Mouse (Mus musculus): ENCODE data around the gene Cd300ld. TPM values are rescaled to one million over a fixed set of nuclear protein-coding genes. Genes with fewer than 3 reads are reported as not detected.
"Not testable (repeated sequence)": the region's sequence is repeated elsewhere in the genome, so short reads cannot be mapped to it uniquely, and the experiment has no call there.

The Cd300ld gene
- under 1 TPM; 0.34 to 0.47 TPM for total RNA-seq (2021)
- long read RNA-seq, experiment 1, partial matches to known transcripts = 0 of 1 reads
- long read RNA-seq, experiment 1, other reads (novel, unspliced or antisense) = 0 of 1 reads
- long read RNA-seq, experiment 2, partial matches to known transcripts = 0 of 1 reads
- long read RNA-seq, experiment 2, other reads (novel, unspliced or antisense) = 0 of 1 reads

GRCm38 (mm10) chr11:114989793-114990192 lies at the start of gene Cd300ld:
TSS of gene Cd300ld (minus strand) at chr11:114989922.
- no peak for DNase-seq

GRCm38 (mm10) chr11:115037669-115038068 lies 47.9 kb upstream of the Cd300ld start, which contains the start of gene Cd300ld5:
TSS of gene Cd300ld5 (minus strand) at chr11:115037769.
- not testable (repeated sequence) for DNase-seq

GRCm38 (mm10) chr11:115026912-115027311 lies 37.2 kb upstream of the Cd300ld start, which contains the start of gene Cd300ld4:
TSS of gene Cd300ld4 (minus strand) at chr11:115027012.
- DNase-seq = not testable (repeated sequence)

GRCm38 (mm10) chr11:115016093-115016492 lies 26.4 kb upstream of the Cd300ld start, which contains the start of gene Cd300ld2:
TSS of gene Cd300ld2 (minus strand) at chr11:115016193.
- DNase-seq = not testable (repeated sequence)

GRCm38 (mm10) chr11:115004070-115004469 lies 14.3 kb upstream of the Cd300ld start:
- no peak for DNase-seq

GRCm38 (mm10) chr11:115001474-115002040 lies 11.8 kb upstream of the Cd300ld start, which contains the start of gene Cd300c2:
TSS of gene Cd300c2 (minus strand) at chr11:115001880.
- no peak for DNase-seq

GRCm38 (mm10) chr11:114981866-114982265 lies 7.9 kb downstream of the Cd300ld start:
- DNase-seq = no peak

- DNase-seq = no peak
Observed at GRCm38 (mm10) chr11:114972726-114973125, 17.0 kb downstream of the Cd300ld start.

GRCm38 (mm10) chr11:114968752-114969207 lies 20.9 kb downstream of the Cd300ld start, which contains the start of gene Cd300c:
TSS of gene Cd300c (minus strand) at chr11:114969157.
- DNase-seq = no peak

GRCm38 (mm10) chr11:114965182-114965828 lies 24.4 kb downstream of the Cd300ld start:
- no peak for DNase-seq

- no peak for DNase-seq
Observed at GRCm38 (mm10) chr11:114960369-114960768, 29.4 kb downstream of the Cd300ld start.

- DNase-seq = no peak
Observed at GRCm38 (mm10) chr11:114934144-114934543, 55.6 kb downstream of the Cd300ld start, which contains the start of gene Cd300lb. TSS of gene Cd300lb (minus strand) at chr11:114934386.

GRCm38 (mm10) chr11:114933591-114933990 lies 56.1 kb downstream of the Cd300ld start:
- DNase-seq = no peak

Other genes starting within 250 kb of the Cd300ld start
- gene Kif19a, start 224.5 kb downstream of the Cd300ld start, total RNA-seq (2021) = 1 to 10 TPM; 3.2 to 4.2 TPM
- gene Btbd17, start 194.0 kb downstream of the Cd300ld start, total RNA-seq (2021) = 1 to 10 TPM; 2.2 to 2.5 TPM
- gene Gpr142, start 191.0 kb downstream of the Cd300ld start, total RNA-seq (2021) = not detected
- 10 to 100 TPM; 58.5 to 63.6 TPM for gene Gprc5c, start 138.8 kb downstream of the Cd300ld start, total RNA-seq (2021)
- 1 to 10 TPM; 1.1 to 1.2 TPM for gene Cd300a, start 99.9 kb downstream of the Cd300ld start, total RNA-seq (2021)
- under 1 TPM; 0.35 to 0.47 TPM for gene Cd300lb, start 55.5 kb downstream of the Cd300ld start, total RNA-seq (2021)
- not detected for gene Cd300c, start 20.8 kb downstream of the Cd300ld start, total RNA-seq (2021)
- 1 to 10 TPM in 1 of 2 experiments, under 1 TPM in 1; 0.96 to 1.4 TPM for gene Cd300c2, start 12.0 kb upstream of the Cd300ld start, total RNA-seq (2021)
- under 1 TPM in 1 of 2 experiments, not detected in 1; 0.56 TPM for gene Cd300ld2, start 26.3 kb upstream of the Cd300ld start, total RNA-seq (2021)
- gene Cd300ld4, start 37.1 kb upstream of the Cd300ld start, total RNA-seq (2021) = under 1 TPM in 1 of 2 experiments, not detected in 1; 0.43 TPM
- gene Cd300ld5, start 47.8 kb upstream of the Cd300ld start, total RNA-seq (2021) = 1 to 10 TPM; 1.4 to 4.7 TPM
- 1 to 10 TPM; 2.4 to 3.7 TPM for gene Cd300ld3, start 58.5 kb upstream of the Cd300ld start, total RNA-seq (2021)
- not detected for gene Cd300e, start 72.3 kb upstream of the Cd300ld start, total RNA-seq (2021)
- under 1 TPM; 0.21 to 0.77 TPM for gene Rab37, start 101.5 kb upstream of the Cd300ld start, total RNA-seq (2021)
- under 1 TPM in 1 of 2 experiments, not detected in 1; 0.34 TPM for gene Cd300lf, start 144.1 kb upstream of the Cd300ld start, total RNA-seq (2021)
- gene Slc9a3r1, start 173.4 kb upstream of the Cd300ld start, total RNA-seq (2021) = 1 to 10 TPM; 6.5 to 8.3 TPM
- gene Tmem104, start 197.6 kb upstream of the Cd300ld start, total RNA-seq (2021) = 1 to 10 TPM; 3.9 to 6.4 TPM
- gene Nat9, start 197.9 kb upstream of the Cd300ld start, total RNA-seq (2021) = 10 to 100 TPM; 13.7 to 14.8 TPM